Mouse (Mus musculus) cerebellum, adult 2 months (tissue): Measurements from ENCODE around the gene Arhgap42. TPM values are rescaled to one million over a fixed set of nuclear protein-coding genes. Genes with fewer than 3 reads are reported as not detected.

ENCODE experiments used
- DNase-seq, 2 experiments: peaks; one replicate each; pipeline ENCODE4 v3.0.0; 2021
- H3K27ac ChIP-seq: fragments of 200-500 bp; 2 replicates; pipeline ENCODE4 v1.5.1; 2012; ENCODE audit warnings: low read length, control low read depth, inconsistent platforms; ENCODE audit not compliant: insufficient read depth
- H3K27me3 ChIP-seq: fragments of 200-500 bp; 2 replicates; pipeline ENCODE4 v1.6.1; 2012; ENCODE audit warnings: inconsistent platforms, mild to moderate bottlenecking, low read length, moderate library complexity; ENCODE audit not compliant: control insufficient read depth, insufficient read depth
- H3K4me1 ChIP-seq: fragments of 200-500 bp; 2 replicates; pipeline ENCODE4 v1.6.1; 2011; ENCODE audit warnings: low read length; ENCODE audit not compliant: control insufficient read depth, insufficient read depth
- H3K4me3 ChIP-seq: fragments of 200-500 bp; replicated peaks from 2 replicates; pipeline ENCODE3; 2011; ENCODE audit warnings: mild to moderate bottlenecking, low read depth, low read length, control low read depth; ENCODE audit not compliant: insufficient read depth
- CTCF ChIP-seq: fragments of 200-500 bp; IDR thresholded peaks from 2 replicates; pipeline ENCODE4 v1.5.1; 2011; ENCODE audit warnings: low read depth, mild to moderate bottlenecking, control low read depth, low read length, moderate library complexity, borderline replicate concordance; ENCODE audit not compliant: insufficient read depth
- POLR2A ChIP-seq: fragments of 200-500 bp; IDR thresholded peaks from 2 replicates; pipeline ENCODE4 v1.6.1; 2011; ENCODE audit warnings: low read length, control low read depth, borderline replicate concordance; ENCODE audit not compliant: insufficient read depth
- WGBS: fragments of 180-500 bp; shearing (Covaris S2); methylation state at CpG from one replicate; pipeline ENCODE4 v1.1.7; 2018; 5-methylcytosine and 5-hydroxymethylcytosine counted together
- polyA plus RNA-seq: library from polyadenylated mRNA; depleted of rRNA; stranded (reverse); fragments of >200 nt; gene quantifications from 2 replicates; pipeline ENCODE4 v1.2.3, GENCODE M21; 2012

Arhgap42 gene
- polyA plus RNA-seq, 1 experiment, result 4.0 TPM

GRCm38 (mm10) chr9:9177745-9178144 is 61.2 kb downstream of the Arhgap42 start:
- no peak overlapping the region for H3K27ac ChIP-seq
- no peaks in the 10 kb centered on the region for H3K27me3 ChIP-seq
- 91% methylated on average over 4 of the region's 4 CpGs for WGBS
- DNase-seq, result no peak
- no peak overlapping the region for H3K4me3 ChIP-seq
- no peak for TF ChIP-seq POLR2A
- no peak for TF ChIP-seq CTCF
- no peaks in the 10 kb centered on the region for H3K4me1 ChIP-seq

- no peak for DNase-seq
- no peak overlapping the region for H3K27ac ChIP-seq
- WGBS, result 76% methylated on average over 2 of the region's 2 CpGs
- H3K4me1 ChIP-seq, result no peaks in the 10 kb centered on the region
- no peak overlapping the region for H3K4me3 ChIP-seq
- TF ChIP-seq POLR2A (no peak), CTCF (no peak)
- H3K27me3 ChIP-seq, result no peaks in the 10 kb centered on the region
Measured at GRCm38 (mm10) chr9:9174924-9175323, 64.0 kb downstream of the Arhgap42 start.

- WGBS, result 91% methylated on average over 5 of the region's 5 CpGs
- H3K27ac ChIP-seq, result no peak overlapping the region
- DNase-seq, result no peak
- TF ChIP-seq POLR2A (no peak), CTCF (no peak)
- no peaks in the 10 kb centered on the region for H3K4me1 ChIP-seq
- H3K27me3 ChIP-seq, result no peaks in the 10 kb centered on the region
- H3K4me3 ChIP-seq, result no peak overlapping the region
Measured at GRCm38 (mm10) chr9:9174206-9174605, 64.7 kb downstream of the Arhgap42 start.

DNA sequence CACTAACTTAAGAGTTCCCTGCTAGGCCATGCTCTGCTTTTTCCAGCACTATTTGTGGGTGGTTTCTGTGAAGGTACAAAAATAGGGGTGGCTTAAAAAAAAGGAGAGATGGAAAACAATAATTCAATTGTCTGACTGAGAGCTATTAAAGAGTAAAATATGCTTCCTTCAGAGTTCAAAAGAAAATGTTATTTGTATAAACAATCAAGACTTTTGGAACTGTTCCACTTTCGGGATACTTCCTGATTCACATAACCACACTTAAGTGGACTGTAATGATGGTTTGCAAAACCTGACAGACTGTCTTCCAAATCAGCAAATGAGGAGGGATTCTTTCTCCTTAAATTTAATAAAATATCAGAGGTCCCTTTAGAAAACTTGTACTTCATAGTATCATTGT is 65.8 kb downstream of the Arhgap42 start:
- H3K27me3 ChIP-seq, result no peaks in the 10 kb centered on the region
- TF ChIP-seq CTCF (no peak), POLR2A (no peak)
- H3K4me3 ChIP-seq, result no peak overlapping the region
- no peak overlapping the region for H3K27ac ChIP-seq
- WGBS, result 75% methylated on average over 1 of the region's 1 CpGs
- DNase-seq, result no peak
- no peaks in the 10 kb centered on the region for H3K4me1 ChIP-seq

DNA sequence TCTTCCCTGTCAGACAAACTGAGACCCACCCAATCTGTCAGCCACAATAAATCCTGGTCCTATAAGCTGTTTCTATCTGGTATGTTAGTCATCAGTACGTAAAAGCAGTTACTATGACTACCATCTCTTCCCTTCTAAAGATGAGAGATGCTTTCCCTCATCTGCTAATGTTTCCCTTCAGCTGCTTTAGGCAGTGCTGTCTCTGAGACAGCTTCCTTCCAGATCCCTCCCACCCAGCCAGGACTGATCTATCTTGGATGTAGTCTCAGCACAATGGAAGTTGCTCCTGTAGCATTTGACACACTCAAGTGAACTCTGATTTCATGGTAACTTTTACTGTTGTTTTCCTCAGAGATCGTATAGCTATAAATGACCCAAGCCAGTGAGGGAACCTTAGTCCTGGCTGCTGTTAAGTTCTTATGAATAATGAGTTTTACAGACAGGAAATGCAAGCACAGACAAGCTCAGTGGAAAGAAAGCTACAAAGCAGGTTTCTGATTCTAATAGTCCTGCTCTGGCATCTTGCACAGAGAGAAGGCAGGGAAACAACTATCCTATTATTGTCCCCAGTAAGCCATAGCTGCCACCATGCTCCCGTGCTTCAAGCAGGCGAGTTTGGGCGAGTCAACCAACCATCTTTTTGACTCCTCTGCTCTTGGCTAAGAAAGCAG is 67.6 kb downstream of the Arhgap42 start:
- no peak for TF ChIP-seq POLR2A
- TF ChIP-seq CTCF, result no peak
- Histone ChIP-seq H3K27ac (no peak overlapping the region), H3K4me1 (no peaks in the 10 kb centered on the region), H3K4me3 (no peak overlapping the region), H3K27me3 (no peaks in the 10 kb centered on the region)
- 61% methylated on average over 5 of the region's 5 CpGs for WGBS
- no peak for DNase-seq

- Histone ChIP-seq H3K27me3 (no peaks in the 10 kb centered on the region), H3K4me3 (no peak overlapping the region), H3K4me1 (no peaks in the 10 kb centered on the region), H3K27ac (no peak overlapping the region)
- TF ChIP-seq CTCF, result no peak
- TF ChIP-seq POLR2A, result no peak
- WGBS, result 70% methylated on average over 4 of the region's 4 CpGs
- DNase-seq, result no peak
Measured at GRCm38 (mm10) chr9:9165641-9166063, 73.2 kb downstream of the Arhgap42 start.

- no peaks in the 10 kb centered on the region for H3K4me1 ChIP-seq
- no peak overlapping the region for H3K4me3 ChIP-seq
- TF ChIP-seq CTCF, result no peak
- no peak for TF ChIP-seq POLR2A
- DNase-seq, result no peak
- no peak overlapping the region for H3K27ac ChIP-seq
- H3K27me3 ChIP-seq, result no peaks in the 10 kb centered on the region
- 65% methylated on average over 3 of the region's 3 CpGs for WGBS
Measured at GRCm38 (mm10) chr9:9160736-9161135, 78.2 kb downstream of the Arhgap42 start.

DNA sequence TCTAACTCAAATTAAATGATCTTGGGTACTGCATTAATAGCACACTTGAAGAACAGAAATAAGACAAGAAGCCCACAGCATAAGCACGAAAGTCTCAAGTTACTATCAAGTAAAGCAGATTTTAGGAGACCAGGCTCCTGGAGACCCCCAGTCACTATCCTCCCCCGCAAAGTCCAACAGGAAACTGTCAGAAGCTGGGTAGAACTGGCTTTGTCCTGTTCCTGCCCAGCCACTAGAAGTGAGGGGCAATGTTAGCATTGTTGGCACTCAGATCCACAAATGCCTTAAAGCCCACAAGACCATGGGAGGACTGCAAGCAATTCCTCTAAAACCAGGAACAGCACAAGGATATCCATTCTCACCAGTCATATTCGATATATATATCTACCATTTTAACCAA is 80.7 kb downstream of the Arhgap42 start:
- TF ChIP-seq CTCF (no peak), POLR2A (no peak)
- 84% methylated on average over 3 of the region's 3 CpGs for WGBS
- no peak for DNase-seq
- Histone ChIP-seq H3K27me3 (no peaks in the 10 kb centered on the region), H3K4me1 (no peaks in the 10 kb centered on the region), H3K27ac (no peak overlapping the region), H3K4me3 (no peak overlapping the region)

DNA sequence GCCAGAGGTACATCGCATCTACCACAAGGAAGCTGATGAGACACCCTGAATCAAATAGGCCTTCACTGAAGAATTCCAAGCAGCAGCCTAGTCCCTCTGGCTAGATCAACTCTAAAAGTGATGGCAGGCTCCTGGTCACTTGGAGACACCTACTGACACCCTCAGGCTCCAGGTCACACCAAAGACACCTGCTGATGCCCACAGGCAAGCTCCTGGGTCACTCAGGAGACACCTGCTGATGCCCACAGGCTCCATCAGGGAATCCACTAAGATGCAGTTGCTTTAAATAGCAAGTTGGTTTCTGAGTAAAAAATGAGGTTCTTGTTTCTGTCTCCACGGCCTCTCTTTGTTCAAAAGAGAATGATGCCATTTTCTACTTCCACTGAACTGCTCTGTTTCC is 81.5 kb downstream of the Arhgap42 start:
- 84% methylated on average over 2 of the region's 2 CpGs for WGBS
- H3K4me3 ChIP-seq, result no peak overlapping the region
- H3K27ac ChIP-seq, result no peak overlapping the region
- DNase-seq, result peak in 1 of 2 experiments; percentile 3
- TF ChIP-seq CTCF (no peak), POLR2A (no peak)
- H3K27me3 ChIP-seq, result no peaks in the 10 kb centered on the region
- H3K4me1 ChIP-seq, result no peaks in the 10 kb centered on the region
